Mouse (Mus musculus): Measurements from ENCODE around the gene Notch1. TPM values are rescaled to one million over a fixed set of nuclear protein-coding genes. Genes with fewer than 3 reads are reported as not detected.

The Notch1 gene
- 4.5 and 5.6 TPM in 2 replicates for polyA plus RNA-seq (2021; fragmentation: Nextera tagmentation)
- long read RNA-seq, experiment 1, partial matches to known transcripts: 2 of 5 reads
- long read RNA-seq, experiment 1, other reads (novel, unspliced or antisense): 3 of 5 reads
- long read RNA-seq, experiment 2, partial matches to known transcripts: 0 of 5 reads
- long read RNA-seq, experiment 2, other reads (novel, unspliced or antisense): 5 of 5 reads

GRCm38 (mm10) chr2:26516275-26516674 is at the start of gene Notch1:
Notch1 (minus strand) TSS chr2:26516663.

GRCm38 (mm10) chr2:26444946-26445665 is 71.4 kb downstream of the Notch1 start, which contains the start of gene Sec16a:
Sec16a (minus strand) TSS chr2:26445216.

DNA sequence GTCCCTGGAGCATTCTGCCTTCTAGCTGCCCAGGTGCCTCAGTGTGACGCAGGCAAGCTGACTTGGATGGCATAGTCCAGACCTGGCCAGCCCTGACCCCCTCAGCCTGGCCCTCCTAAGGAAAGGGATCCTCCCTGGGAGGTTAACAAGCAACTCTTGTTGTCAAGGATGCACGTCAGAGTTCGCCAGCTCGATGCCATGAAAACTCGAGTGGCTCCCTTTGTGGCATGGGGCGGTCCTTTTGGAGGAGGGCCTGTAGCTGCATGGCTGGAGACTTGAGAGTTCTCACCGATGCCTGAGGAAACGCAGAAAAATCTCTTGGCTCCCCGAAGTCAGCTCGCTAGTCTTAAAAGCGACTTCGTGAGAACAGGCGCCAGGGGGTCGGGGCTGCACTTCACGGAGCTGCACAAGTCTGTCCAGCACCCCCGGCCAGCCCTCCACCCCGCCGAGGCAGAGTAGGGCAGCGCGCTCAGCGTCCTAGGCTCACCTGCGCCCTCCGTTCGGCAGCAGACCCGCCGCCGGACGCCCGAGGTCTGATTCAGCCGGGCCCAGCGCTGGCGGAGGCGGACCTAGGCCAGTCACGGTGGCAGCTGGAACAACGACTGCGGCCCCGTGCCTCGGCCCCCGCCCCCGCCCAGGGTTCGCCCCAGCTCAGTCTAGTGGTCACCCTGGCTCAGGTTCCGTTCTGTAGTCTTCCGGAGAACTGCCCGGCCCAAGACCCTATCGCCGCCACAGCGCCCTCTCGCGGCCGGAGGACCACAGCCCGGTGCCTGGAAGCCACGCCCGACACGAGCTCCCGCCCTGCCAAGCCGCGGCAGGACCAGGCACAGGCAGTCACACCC is 107.7 kb downstream of the Notch1 start, which contains the start of gene Inpp5e:
Gene Inpp5e, minus strand, starts transcription at position 689 of the 842 bp plus-strand sequence.

Other genes starting within 250 kb of the Notch1 start
- 0.15 and 0.28 TPM in 2 replicates for gene Ccdc187, start 222.1 kb downstream of the Notch1 start, polyA plus RNA-seq (2021; fragmentation: Nextera tagmentation)
- 18.8 and 21.6 TPM in 2 replicates for gene Gpsm1, start 201.1 kb downstream of the Notch1 start, polyA plus RNA-seq (2021; fragmentation: Nextera tagmentation)
- gene Dnlz, start 164.6 kb downstream of the Notch1 start, polyA plus RNA-seq (2021; fragmentation: Nextera tagmentation): 54.2 and 54.4 TPM in 2 replicates
- gene Card9, start 155.7 kb downstream of the Notch1 start, polyA plus RNA-seq (2021; fragmentation: Nextera tagmentation): 0.47 and 0.87 TPM in 2 replicates
- 5.9 and 6.4 TPM in 2 replicates for gene Snapc4, start 136.0 kb downstream of the Notch1 start, polyA plus RNA-seq (2021; fragmentation: Nextera tagmentation)
- 64.1 and 80.9 TPM in 2 replicates for gene Entr1, start 127.3 kb downstream of the Notch1 start, polyA plus RNA-seq (2021; fragmentation: Nextera tagmentation)
- gene Pmpca, start 127.3 kb downstream of the Notch1 start, polyA plus RNA-seq (2021; fragmentation: Nextera tagmentation): 56.5 and 58.2 TPM in 2 replicates
- gene Inpp5e, start 107.5 kb downstream of the Notch1 start, polyA plus RNA-seq (2021; fragmentation: Nextera tagmentation): 5.0 and 6.7 TPM in 2 replicates
- 7.3 and 9.8 TPM in 2 replicates for gene Sec16a, start 71.4 kb downstream of the Notch1 start, polyA plus RNA-seq (2021; fragmentation: Nextera tagmentation)
- gene Egfl7, start 63.4 kb upstream of the Notch1 start, polyA plus RNA-seq (2021; fragmentation: Nextera tagmentation): 106 and 107 TPM in 2 replicates
- not detected in 2 replicates for gene Gm20532, start 70.0 kb upstream of the Notch1 start, polyA plus RNA-seq (2021; fragmentation: Nextera tagmentation)
- 0.97 and 2.5 TPM in 2 replicates for gene Agpat2, start 87.8 kb upstream of the Notch1 start, polyA plus RNA-seq (2021; fragmentation: Nextera tagmentation)
- gene Fam69b, start 111.8 kb upstream of the Notch1 start, polyA plus RNA-seq (2021; fragmentation: Nextera tagmentation): 29.9 and 103 TPM in 2 replicates
- gene Lcn4, start 154.6 kb upstream of the Notch1 start, polyA plus RNA-seq (2021; fragmentation: Nextera tagmentation): not detected in 2 replicates

Data from left cerebral cortex, adult 6 months (tissue).